Mouse (Mus musculus) ES-Bruce4 (cell line): Measurements from ENCODE around the gene Popdc2. TPM values are rescaled to one million over a fixed set of nuclear protein-coding genes. Genes with fewer than 3 reads are reported as not detected.

Experiments used
- H3K27ac ChIP-seq: 2 replicates; pipeline ENCODE4 v1.5.1; 2012; ENCODE audit warnings: low read length, inconsistent platforms; ENCODE audit not compliant: insufficient read depth
- H3K27me3 ChIP-seq: 2 replicates; pipeline ENCODE4 v1.6.1; 2012; ENCODE audit warnings: mild to moderate bottlenecking, low read length, inconsistent platforms; ENCODE audit not compliant: control insufficient read depth, poor library complexity, insufficient read depth, severe bottlenecking
- H3K36me3 ChIP-seq: 2 replicates; pipeline ENCODE4 v1.6.1; 2012; ENCODE audit warnings: inconsistent platforms, mild to moderate bottlenecking, low read length, moderate library complexity; ENCODE audit not compliant: control insufficient read depth, poor library complexity, insufficient read depth, severe bottlenecking
- H3K4me1 ChIP-seq: one replicate; pipeline ENCODE4 v1.8.1; 2011; ENCODE audit warnings: low read length; ENCODE audit not compliant: control insufficient read depth, insufficient read depth
- H3K4me3 ChIP-seq: 2 replicates; pipeline ENCODE4 v1.5.1; 2011; ENCODE audit warnings: low read depth, mild to moderate bottlenecking, low read length
- H3K9ac ChIP-seq: 2 replicates; pipeline ENCODE4 v1.6.1; 2012; ENCODE audit warnings: low read depth, mild to moderate bottlenecking, inconsistent platforms; ENCODE audit not compliant: poor library complexity, severe bottlenecking
- H3K9me3 ChIP-seq: replicated peaks from 2 replicates; pipeline ENCODE4 v1.6.1; 2012; ENCODE audit warnings: mild to moderate bottlenecking, low read length, inconsistent platforms; ENCODE audit not compliant: control insufficient read depth, poor library complexity, insufficient read depth, severe bottlenecking
- CTCF ChIP-seq: IDR thresholded peaks from one replicate; pipeline ENCODE4 v1.8.1; 2011; ENCODE audit warnings: low read depth, low read length
- EP300 ChIP-seq: IDR thresholded peaks from 2 replicates; pipeline ENCODE4 v1.6.1; 2011; ENCODE audit warnings: low read depth, low read length; ENCODE audit not compliant: insufficient read depth
- POLR2A ChIP-seq: IDR thresholded peaks from one replicate; pipeline ENCODE4 v1.8.1; 2011; ENCODE audit warnings: low read length; ENCODE audit not compliant: insufficient read depth
- polyA plus RNA-seq: library from polyadenylated mRNA; stranded (reverse); fragments of >200 nt; gene quantifications from 2 replicates; pipeline ENCODE4 v1.2.4, GENCODE M21; 2011; ENCODE audit warnings: low read depth; ENCODE audit not compliant: missing spikeins, insufficient read depth, insufficient read length

Popdc2 gene
- polyA plus RNA-seq, 1 experiment: not detected

GRCm38 (mm10) chr16:38371705-38372296 lies 9.8 kb downstream of the Popdc2 start:
- Histone ChIP-seq H3K9me3 (no peaks in the 10 kb centered on the region), H3K27ac (no peak overlapping the region), H3K36me3 (no peaks in the 10 kb centered on the region), H3K9ac (no peak overlapping the region), H3K27me3 (no peaks in the 10 kb centered on the region), H3K4me3 (no peak overlapping the region), H3K4me1 (no peaks in the 10 kb centered on the region)
- TF ChIP-seq EP300 (no peak), POLR2A (no peak), CTCF (no peak)

GRCm38 (mm10) chr16:38372876-38373275 lies 10.9 kb downstream of the Popdc2 start:
- TF ChIP-seq CTCF (no peak), EP300 (no peak), POLR2A (no peak)
- Histone ChIP-seq H3K36me3 (no peaks in the 10 kb centered on the region), H3K27me3 (no peaks in the 10 kb centered on the region), H3K4me1 (no peaks in the 10 kb centered on the region), H3K9ac (no peak overlapping the region), H3K4me3 (no peak overlapping the region), H3K9me3 (no peaks in the 10 kb centered on the region), H3K27ac (no peak overlapping the region)

GRCm38 (mm10) chr16:38373439-38373838 lies 11.4 kb downstream of the Popdc2 start:
- TF ChIP-seq CTCF (no peak), POLR2A (no peak), EP300 (no peak)
- Histone ChIP-seq H3K9me3 (no peaks in the 10 kb centered on the region), H3K27ac (no peak overlapping the region), H3K9ac (no peak overlapping the region), H3K4me1 (no peaks in the 10 kb centered on the region), H3K27me3 (no peaks in the 10 kb centered on the region), H3K4me3 (no peak overlapping the region), H3K36me3 (no peaks in the 10 kb centered on the region)

- Histone ChIP-seq H3K4me3 (no peak overlapping the region), H3K9ac (no peak overlapping the region), H3K9me3 (no peaks in the 10 kb centered on the region), H3K27ac (no peak overlapping the region), H3K4me1 (no peaks in the 10 kb centered on the region), H3K36me3 (no peaks in the 10 kb centered on the region), H3K27me3 (no peaks in the 10 kb centered on the region)
- TF ChIP-seq EP300 (no peak), CTCF (no peak), POLR2A (no peak)
Observed at GRCm38 (mm10) chr16:38373941-38374340, 11.9 kb downstream of the Popdc2 start.

GRCm38 (mm10) chr16:38374379-38375140 lies 12.6 kb downstream of the Popdc2 start:
- TF ChIP-seq POLR2A: no peak
- TF ChIP-seq EP300: no peak
- TF ChIP-seq CTCF: no peak
- Histone ChIP-seq H3K27me3 (no peaks in the 10 kb centered on the region), H3K4me3 (no peak overlapping the region), H3K27ac (no peak overlapping the region), H3K9ac (no peak overlapping the region), H3K36me3 (no peaks in the 10 kb centered on the region), H3K9me3 (no peaks in the 10 kb centered on the region), H3K4me1 (no peaks in the 10 kb centered on the region)

- H3K27me3 ChIP-seq: no peaks in the 10 kb centered on the region
- TF ChIP-seq EP300 (no peak), POLR2A (no peak), CTCF (no peak)
- H3K4me3 ChIP-seq: no peak overlapping the region
- no peak overlapping the region for H3K9ac ChIP-seq
- no peaks in the 10 kb centered on the region for H3K4me1 ChIP-seq
- H3K36me3 ChIP-seq: no peaks in the 10 kb centered on the region
- no peak overlapping the region for H3K27ac ChIP-seq
- no peaks in the 10 kb centered on the region for H3K9me3 ChIP-seq
Observed at GRCm38 (mm10) chr16:38375182-38375581, 13.2 kb downstream of the Popdc2 start.
